Mouse (Mus musculus) E14TG2a.4 (cell line): Measurements from ENCODE around the gene Tmem132d.

Experiments
- H3K27me3 ChIP-seq: 2 replicates; pipeline ENCODE4 v1.6.1; 2014; ENCODE audit warnings: low read length, control low read depth; ENCODE audit not compliant: insufficient read depth
- H3K36me3 ChIP-seq: 2 replicates; pipeline ENCODE4 v1.6.1; 2014; ENCODE audit warnings: low read length, control low read depth; ENCODE audit not compliant: insufficient read depth
- H3K4me1 ChIP-seq: replicated peaks from 2 replicates; pipeline ENCODE4 v1.6.1; 2014; ENCODE audit warnings: low read depth, low read length, control low read depth
- H3K4me3 ChIP-seq: replicated peaks from 2 replicates; pipeline ENCODE4 v1.5.1; 2014; ENCODE audit warnings: mild to moderate bottlenecking, low read length
- H3K9me3 ChIP-seq: 2 replicates; pipeline ENCODE4 v1.6.1; 2014; ENCODE audit warnings: low read length, control low read depth
- CTCF ChIP-seq: conservative IDR thresholded peaks from 2 replicates; pipeline ENCODE4 v1.5.1; 2014; ENCODE audit warnings: low read length
- NANOG ChIP-seq: IDR thresholded peaks from 2 replicates; pipeline ENCODE4 v1.6.1; 2014; ENCODE audit warnings: borderline replicate concordance, low read length, mixed read lengths
- POU5F1 ChIP-seq: IDR thresholded peaks from 2 replicates; pipeline ENCODE4 v1.6.1; 2014; ENCODE audit warnings: low read length, borderline replicate concordance

The Tmem132d gene

DNA sequence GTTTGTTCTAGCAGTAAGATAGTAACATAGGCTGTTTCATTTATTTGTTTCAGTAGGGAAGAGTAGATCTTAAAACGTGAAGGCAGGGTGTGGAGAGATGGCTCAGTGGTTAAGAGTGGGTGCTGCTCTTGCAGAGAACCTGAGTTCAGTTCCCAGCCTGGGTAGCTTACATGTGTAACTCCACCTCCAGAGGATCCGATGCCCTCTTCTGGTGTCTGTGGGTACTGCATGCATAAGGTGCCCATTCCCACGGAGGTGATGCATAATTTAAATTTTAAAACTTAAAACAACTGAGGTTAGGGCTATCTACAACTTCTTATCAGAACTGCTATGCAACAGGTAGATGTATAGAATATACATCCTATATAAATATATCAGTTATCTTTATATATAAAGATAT is 40.5 kb downstream of the Tmem132d start:
- TF ChIP-seq POU5F1 (no peak), CTCF (peak; percentile 72), NANOG (no peak)
- Histone ChIP-seq H3K27me3 (no peaks in the 10 kb centered on the region), H3K9me3 (no peaks in the 10 kb centered on the region), H3K36me3 (no peaks in the 10 kb centered on the region), H3K4me3 (no peak overlapping the region), H3K4me1 (no peaks in the 10 kb centered on the region)

DNA sequence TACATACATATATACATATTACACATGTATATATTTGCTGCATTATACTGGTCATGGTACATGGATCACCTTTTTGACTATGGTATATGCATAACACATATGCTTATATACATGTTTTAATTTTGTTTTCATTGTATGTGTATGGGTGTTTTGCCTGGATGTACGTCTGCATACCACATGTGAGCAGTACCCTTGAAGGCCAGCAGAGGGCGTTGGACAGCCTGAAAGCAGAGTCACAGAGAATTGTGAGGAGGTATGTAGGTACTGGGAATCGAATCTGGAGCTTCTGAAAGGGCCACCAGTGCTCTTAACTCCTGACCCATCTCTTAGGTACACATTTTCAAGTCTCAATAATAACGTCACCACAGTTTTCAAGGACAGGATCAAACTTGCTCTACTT is 43.2 kb downstream of the Tmem132d start:
- TF ChIP-seq NANOG (no peak), POU5F1 (no peak), CTCF (peak; percentile 80)
- Histone ChIP-seq H3K4me3 (no peak overlapping the region), H3K9me3 (no peaks in the 10 kb centered on the region), H3K27me3 (no peaks in the 10 kb centered on the region), H3K4me1 (no peaks in the 10 kb centered on the region), H3K36me3 (no peaks in the 10 kb centered on the region)

DNA sequence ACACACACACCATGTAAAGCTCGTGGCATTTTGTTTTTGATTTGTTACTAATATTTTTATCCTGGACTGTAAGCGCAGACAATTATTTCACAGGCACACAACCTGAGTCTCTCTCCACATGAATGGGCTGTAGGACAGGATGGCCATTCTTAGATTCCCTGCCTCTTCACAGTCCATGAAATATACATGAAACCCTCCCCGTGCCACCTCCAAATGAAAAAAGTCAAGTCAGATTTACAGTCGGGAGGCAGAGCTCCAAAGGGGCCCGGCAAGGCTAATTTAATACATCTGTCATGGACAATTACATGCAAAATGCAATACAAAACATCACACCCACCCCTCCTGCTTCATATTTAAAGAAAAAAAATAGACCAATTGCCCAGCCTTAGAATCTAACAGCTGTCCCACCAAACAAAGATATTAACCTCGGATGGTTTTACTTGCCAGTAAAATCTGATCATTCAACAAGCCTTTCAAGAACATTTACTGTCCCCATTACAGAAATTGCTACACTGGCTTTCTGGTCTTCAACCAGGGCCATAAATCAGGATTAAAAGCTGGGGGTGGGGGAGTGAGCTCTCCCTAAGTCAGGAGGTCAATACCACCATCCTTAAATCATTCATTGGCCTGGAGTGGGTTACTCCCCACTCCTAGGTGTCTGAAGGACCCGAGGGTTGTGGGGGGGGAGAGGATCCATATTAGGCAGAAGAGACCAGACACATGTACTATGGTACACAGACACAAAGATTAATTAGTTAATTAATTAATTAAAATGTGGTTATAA is 44.3 kb downstream of the Tmem132d start:
- no peaks in the 10 kb centered on the region for H3K36me3 ChIP-seq
- TF ChIP-seq POU5F1 (no peak), NANOG (no peak), CTCF (no peak)
- H3K4me3 ChIP-seq: no peak overlapping the region
- H3K27me3 ChIP-seq: no peaks in the 10 kb centered on the region
- no peaks in the 10 kb centered on the region for H3K4me1 ChIP-seq
- H3K9me3 ChIP-seq: 0 out of 2 replicates have a peak, but pooled peaks cover 2% of the 10 kb centered on the region

DNA sequence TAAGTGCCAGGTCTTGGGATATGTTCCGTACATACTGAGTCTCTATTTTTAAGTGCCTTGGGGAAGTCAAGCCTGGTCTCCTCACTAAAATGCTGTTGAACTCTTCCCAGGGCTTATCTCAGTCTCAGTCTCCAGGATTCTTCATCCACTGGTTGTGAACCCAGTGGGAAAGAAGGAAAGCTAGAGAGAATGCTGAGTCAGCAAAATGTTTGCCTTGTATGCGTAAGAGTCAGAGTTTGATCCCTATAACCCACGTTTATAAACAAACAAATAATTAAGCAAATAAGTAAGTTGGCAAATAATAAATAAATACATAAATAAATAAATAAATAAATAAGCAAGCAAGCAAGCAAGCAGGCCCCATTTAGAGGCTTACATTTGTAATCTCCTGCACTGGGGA is 63.1 kb downstream of the Tmem132d start:
- no peak overlapping the region for H3K4me3 ChIP-seq
- no peaks in the 10 kb centered on the region for H3K36me3 ChIP-seq
- no peaks in the 10 kb centered on the region for H3K9me3 ChIP-seq
- no peak for TF ChIP-seq NANOG
- no peak for TF ChIP-seq CTCF
- TF ChIP-seq POU5F1: no peak
- H3K27me3 ChIP-seq: no peaks in the 10 kb centered on the region
- no peaks in the 10 kb centered on the region for H3K4me1 ChIP-seq

DNA sequence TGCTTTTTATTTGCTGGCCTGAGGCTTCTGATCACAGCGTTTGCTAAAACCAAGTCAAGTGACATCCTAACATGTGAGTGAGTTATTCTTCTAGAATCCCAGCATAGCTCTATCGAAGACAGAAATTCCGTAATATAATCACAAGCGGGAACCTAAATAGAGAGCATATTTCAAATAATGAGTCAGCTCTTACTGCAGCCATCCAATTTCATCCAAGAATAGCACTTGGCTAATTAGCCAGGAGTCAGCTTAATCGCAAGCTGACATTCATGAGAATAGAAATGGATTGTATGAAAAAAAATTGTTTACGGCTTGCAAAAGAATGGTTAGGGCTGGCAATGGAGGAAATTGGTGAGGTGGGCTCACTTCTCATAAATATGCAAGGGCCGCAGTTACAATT is 63.8 kb downstream of the Tmem132d start:
- Histone ChIP-seq H3K4me3 (no peak overlapping the region), H3K27me3 (no peaks in the 10 kb centered on the region)

DNA sequence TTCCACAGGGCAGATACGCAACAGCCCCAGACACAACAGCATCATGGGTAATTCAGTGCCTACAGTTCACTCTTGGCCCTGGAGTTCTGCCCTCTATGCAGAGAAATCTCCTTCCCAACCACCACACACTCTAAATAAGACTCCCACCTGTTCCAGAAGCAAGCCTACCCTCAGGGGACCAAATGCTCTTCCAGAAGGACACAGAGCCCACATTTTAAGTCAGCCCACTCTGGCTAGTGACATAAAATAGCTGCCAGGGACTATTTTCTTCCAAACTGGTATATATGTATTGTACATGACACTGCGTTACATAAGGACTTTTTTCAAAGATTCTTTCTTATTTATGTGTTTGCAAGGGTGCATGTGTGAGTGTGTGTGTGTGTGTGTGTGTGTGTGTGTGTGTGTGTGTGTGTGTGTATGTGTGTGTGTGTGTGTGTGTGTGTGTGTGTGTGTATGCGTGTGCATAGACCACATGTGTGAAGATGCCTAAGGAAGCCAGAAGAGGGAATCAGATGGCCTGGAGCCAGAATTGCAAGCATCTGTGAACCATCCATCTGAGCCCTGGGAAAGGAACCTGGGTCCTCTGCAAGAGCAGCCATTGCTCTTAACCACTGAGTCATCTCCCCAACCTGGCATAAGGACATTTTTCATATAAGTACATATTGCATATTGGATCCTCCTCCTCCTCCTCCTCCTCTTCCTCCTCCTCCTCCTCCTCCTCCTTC is 67.5 kb downstream of the Tmem132d start:
- no peak for TF ChIP-seq CTCF
- no peak for TF ChIP-seq POU5F1
- no peak for TF ChIP-seq NANOG
- Histone ChIP-seq H3K4me1 (no peaks in the 10 kb centered on the region), H3K27me3 (no peaks in the 10 kb centered on the region), H3K9me3 (no peaks in the 10 kb centered on the region), H3K36me3 (no peaks in the 10 kb centered on the region), H3K4me3 (no peak overlapping the region)

More for the DNA sequence above, 63.8 kb downstream of the Tmem132d start:
- no peaks in the 10 kb centered on the region for H3K9me3 ChIP-seq
- no peaks in the 10 kb centered on the region for H3K4me1 ChIP-seq
- no peaks in the 10 kb centered on the region for H3K36me3 ChIP-seq
- no peak for TF ChIP-seq POU5F1
- TF ChIP-seq CTCF: no peak
- no peak for TF ChIP-seq NANOG

DNA sequence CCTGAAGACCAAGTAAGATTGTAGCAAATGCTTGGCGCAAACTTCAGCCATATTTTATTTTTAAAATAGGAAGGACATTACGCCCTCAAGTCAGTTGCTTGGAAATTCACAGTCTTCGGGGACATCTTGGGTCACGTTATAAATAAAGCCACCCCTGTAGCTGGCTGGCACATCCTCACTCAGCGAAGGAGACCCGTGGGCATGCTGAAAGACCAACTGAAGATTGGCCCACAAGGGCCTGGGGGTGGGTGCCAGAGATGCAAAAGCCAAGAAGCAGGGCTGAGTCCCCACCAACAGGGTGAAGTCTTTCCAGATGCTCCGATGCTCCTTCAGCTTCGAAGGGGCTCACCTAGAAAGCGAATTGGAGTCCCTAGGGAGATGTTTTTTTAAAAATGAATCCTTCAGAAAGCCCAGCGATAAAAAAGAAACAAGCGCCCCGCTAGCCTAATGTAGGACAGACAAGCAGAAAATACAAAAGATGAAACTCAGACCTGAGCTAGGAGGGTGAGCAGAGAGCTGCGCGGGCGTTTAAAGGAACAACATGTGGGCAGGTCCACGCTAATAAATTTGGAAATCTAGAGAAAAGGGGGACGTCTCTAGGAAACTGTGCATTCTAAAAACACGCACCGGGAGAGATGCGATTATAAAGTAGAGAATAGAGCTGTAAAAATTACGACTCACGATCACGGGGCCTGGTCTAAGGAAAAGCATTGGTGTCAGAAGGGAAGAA is 71.8 kb downstream of the Tmem132d start:
- H3K4me3 ChIP-seq: peak overlapping the region; percentile 26; the same call in 1 of the 2 replicates
- H3K9me3 ChIP-seq: no peaks in the 10 kb centered on the region
- no peaks in the 10 kb centered on the region for H3K27me3 ChIP-seq
- H3K36me3 ChIP-seq: no peaks in the 10 kb centered on the region
- no peaks in the 10 kb centered on the region for H3K4me1 ChIP-seq
- TF ChIP-seq CTCF (no peak), NANOG (no peak), POU5F1 (no peak)

DNA sequence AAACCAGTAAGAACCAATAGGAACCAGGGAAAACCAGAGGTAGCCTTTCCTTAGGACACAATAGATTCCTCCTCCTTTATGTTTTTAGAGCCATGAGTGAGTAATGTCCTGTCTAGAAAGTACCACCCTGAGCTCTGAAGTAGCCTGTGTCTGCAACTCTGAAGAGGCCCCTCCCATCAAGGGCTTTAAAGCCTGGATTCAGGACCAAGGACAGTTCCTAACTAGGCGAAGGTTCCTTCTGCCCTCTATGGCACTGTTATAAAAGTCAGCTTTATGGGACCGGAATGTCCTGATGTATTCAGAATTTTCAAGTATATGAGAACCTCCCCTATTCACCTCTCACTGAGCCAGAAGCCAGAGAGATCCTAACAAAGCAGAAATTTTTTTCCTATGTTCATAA is 84.0 kb downstream of the Tmem132d start:
- no peak for TF ChIP-seq POU5F1
- no peak for TF ChIP-seq CTCF
- TF ChIP-seq NANOG: no peak
- no peaks in the 10 kb centered on the region for H3K36me3 ChIP-seq
- H3K4me3 ChIP-seq: no peak overlapping the region
- peaks cover 5% of the 10 kb centered on the region; the same call in 1 of the 2 replicates for H3K4me1 ChIP-seq
- no peaks in the 10 kb centered on the region for H3K27me3 ChIP-seq
- peaks cover 8% of the 10 kb centered on the region for H3K9me3 ChIP-seq
